Mouse (Mus musculus): ENCODE results near the gene Gpr146. TPM values are rescaled to one million over a fixed set of nuclear protein-coding genes. Genes with fewer than 3 reads are reported as not detected.

The Gpr146 gene
- polyA plus RNA-seq, 1 experiment: 15.3 TPM

GRCm38 (mm10) chr5:139416942-139417341 lies 39.4 kb downstream of the Gpr146 start:
- no peak for TF ChIP-seq CTCF (IDR thresholded peaks at IDR 0.05; ENCODE audit: extremely low read depth, insufficient read depth, low read length)
- TF ChIP-seq POLR2A (IDR thresholded peaks at IDR 0.05; ENCODE audit: extremely low read depth, insufficient read depth, low read length): no peak
- Histone ChIP-seq H3K27ac (ENCODE audit: insufficient read depth, low read length) (no peak overlapping the region), H3K4me3 (ENCODE audit: insufficient read depth, low read length) (no peak overlapping the region), H3K4me1 (ENCODE audit: control insufficient read depth, insufficient read depth, low read length) (no peaks in the 10 kb centered on the region)

- Histone ChIP-seq H3K27ac (ENCODE audit: insufficient read depth, low read length) (no peak overlapping the region), H3K4me1 (ENCODE audit: control insufficient read depth, insufficient read depth, low read length) (no peaks in the 10 kb centered on the region), H3K4me3 (ENCODE audit: insufficient read depth, low read length) (no peak overlapping the region)
- TF ChIP-seq CTCF (IDR thresholded peaks at IDR 0.05; ENCODE audit: extremely low read depth, insufficient read depth, low read length) (0 out of 2 replicates have a peak, but pooled peaks have one; percentile 9), POLR2A (IDR thresholded peaks at IDR 0.05; ENCODE audit: extremely low read depth, insufficient read depth, low read length) (no peak)
Observed at GRCm38 (mm10) chr5:139417480-139417879, 40.0 kb downstream of the Gpr146 start.

GRCm38 (mm10) chr5:139418110-139418509 lies 40.6 kb downstream of the Gpr146 start:
- Histone ChIP-seq H3K27ac (ENCODE audit: insufficient read depth, low read length) (no peak overlapping the region), H3K4me1 (ENCODE audit: control insufficient read depth, insufficient read depth, low read length) (peaks cover under 1% of the 10 kb centered on the region; the same call in 1 of the 2 replicates), H3K4me3 (ENCODE audit: insufficient read depth, low read length) (no peak overlapping the region)
- TF ChIP-seq CTCF (IDR thresholded peaks at IDR 0.05; ENCODE audit: extremely low read depth, insufficient read depth, low read length) (no peak), POLR2A (IDR thresholded peaks at IDR 0.05; ENCODE audit: extremely low read depth, insufficient read depth, low read length) (no peak)

GRCm38 (mm10) chr5:139418633-139419032 lies 41.1 kb downstream of the Gpr146 start:
- H3K4me3 ChIP-seq (ENCODE audit: insufficient read depth, low read length): no peak overlapping the region
- TF ChIP-seq CTCF (IDR thresholded peaks at IDR 0.05; ENCODE audit: extremely low read depth, insufficient read depth, low read length): no peak
- no peak for TF ChIP-seq POLR2A (IDR thresholded peaks at IDR 0.05; ENCODE audit: extremely low read depth, insufficient read depth, low read length)
- H3K27ac ChIP-seq (ENCODE audit: insufficient read depth, low read length): no peak overlapping the region
- peaks cover 3% of the 10 kb centered on the region; the same call in 1 of the 2 replicates for H3K4me1 ChIP-seq (ENCODE audit: control insufficient read depth, insufficient read depth, low read length)

DNA sequence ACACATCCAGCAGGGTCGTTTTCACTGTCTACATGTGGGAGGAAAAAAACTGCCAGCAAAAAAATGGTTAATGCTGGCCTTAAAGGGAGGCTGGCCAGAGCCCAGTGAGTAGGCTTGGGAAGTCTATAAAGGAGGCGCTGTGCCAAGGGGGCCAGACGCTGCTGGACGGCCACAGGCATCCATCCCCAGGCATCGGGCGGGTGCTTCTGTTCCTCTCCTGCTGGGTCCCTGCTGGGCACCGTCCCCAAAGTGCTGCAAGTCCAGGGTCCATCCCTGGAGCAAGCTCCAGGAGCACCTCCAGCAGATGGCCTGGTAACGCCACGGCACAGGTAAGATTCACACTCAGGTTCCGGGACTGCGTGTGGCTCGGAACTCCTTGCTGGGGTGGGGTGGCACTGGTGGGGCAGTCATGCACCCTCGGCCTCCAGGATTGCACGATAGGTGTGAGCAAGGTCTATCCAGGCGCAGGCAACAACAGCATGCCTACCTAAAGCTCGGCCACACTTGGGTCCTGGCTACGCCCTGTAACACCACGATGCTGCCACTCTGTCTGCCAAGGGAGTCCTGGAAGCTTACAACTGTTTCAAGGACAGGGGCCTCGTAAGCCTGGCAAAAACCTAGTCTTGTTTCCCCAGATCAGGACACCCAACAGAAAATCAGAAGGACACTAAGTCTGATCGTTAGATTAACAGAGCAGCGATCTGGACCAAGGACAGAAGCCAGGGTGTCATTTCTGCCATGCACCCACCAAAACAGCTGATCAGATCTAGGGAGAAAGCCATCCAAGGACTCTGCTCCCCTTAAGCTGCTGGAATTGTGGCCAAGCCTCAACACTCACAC lies 45.7 kb downstream of the Gpr146 start, which contains the start of gene Gper1:
Gper1 (plus strand) TSS at position 126 of the 840 bp plus-strand sequence.
- Histone ChIP-seq H3K4me3 (ENCODE audit: insufficient read depth, low read length) (no peak within 1 kb of the TSS), H3K27ac (ENCODE audit: insufficient read depth, low read length) (no peak within 1 kb of the TSS), H3K4me1 (ENCODE audit: control insufficient read depth, insufficient read depth, low read length) (peaks cover 4% of the 10 kb centered on the region)
- TF ChIP-seq CTCF (IDR thresholded peaks at IDR 0.05; ENCODE audit: extremely low read depth, insufficient read depth, low read length) (no peak), POLR2A (IDR thresholded peaks at IDR 0.05; ENCODE audit: extremely low read depth, insufficient read depth, low read length) (no peak)

- H3K4me3 ChIP-seq (ENCODE audit: insufficient read depth, low read length): no peak overlapping the region
- no peak overlapping the region for H3K27ac ChIP-seq (ENCODE audit: insufficient read depth, low read length)
- TF ChIP-seq CTCF (IDR thresholded peaks at IDR 0.05; ENCODE audit: extremely low read depth, insufficient read depth, low read length): no peak
- no peak for TF ChIP-seq POLR2A (IDR thresholded peaks at IDR 0.05; ENCODE audit: extremely low read depth, insufficient read depth, low read length)
- peaks cover 13% of the 10 kb centered on the region for H3K4me1 ChIP-seq (ENCODE audit: control insufficient read depth, insufficient read depth, low read length)
Observed at GRCm38 (mm10) chr5:139425198-139425597, 47.7 kb downstream of the Gpr146 start.

DNA sequence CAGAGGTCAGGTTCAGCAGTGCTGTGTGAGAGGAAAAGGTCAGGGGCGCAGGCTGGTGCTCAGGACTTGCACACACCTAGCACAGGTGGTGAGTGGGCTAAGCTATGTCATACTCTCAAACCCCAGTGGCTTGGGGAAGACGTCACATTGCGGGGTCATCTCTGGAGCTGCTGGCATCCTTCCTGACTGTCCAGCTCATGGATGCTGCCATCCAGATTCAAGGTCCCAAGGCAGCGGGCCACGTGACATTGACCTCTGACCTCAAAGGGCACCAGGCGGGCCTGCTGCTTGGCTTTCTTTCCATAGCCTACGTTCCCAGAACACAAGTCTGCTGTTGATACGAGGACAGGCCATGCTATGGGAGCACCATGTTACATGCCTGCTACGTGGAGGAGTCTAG lies 49.5 kb downstream of the Gpr146 start:
- Histone ChIP-seq H3K4me1 (ENCODE audit: control insufficient read depth, insufficient read depth, low read length) (peaks cover 20% of the 10 kb centered on the region), H3K4me3 (ENCODE audit: insufficient read depth, low read length) (no peak overlapping the region), H3K27ac (ENCODE audit: insufficient read depth, low read length) (no peak overlapping the region)
- TF ChIP-seq POLR2A (IDR thresholded peaks at IDR 0.05; ENCODE audit: extremely low read depth, insufficient read depth, low read length): no peak
- TF ChIP-seq CTCF (IDR thresholded peaks at IDR 0.05; ENCODE audit: extremely low read depth, insufficient read depth, low read length): no peak

DNA sequence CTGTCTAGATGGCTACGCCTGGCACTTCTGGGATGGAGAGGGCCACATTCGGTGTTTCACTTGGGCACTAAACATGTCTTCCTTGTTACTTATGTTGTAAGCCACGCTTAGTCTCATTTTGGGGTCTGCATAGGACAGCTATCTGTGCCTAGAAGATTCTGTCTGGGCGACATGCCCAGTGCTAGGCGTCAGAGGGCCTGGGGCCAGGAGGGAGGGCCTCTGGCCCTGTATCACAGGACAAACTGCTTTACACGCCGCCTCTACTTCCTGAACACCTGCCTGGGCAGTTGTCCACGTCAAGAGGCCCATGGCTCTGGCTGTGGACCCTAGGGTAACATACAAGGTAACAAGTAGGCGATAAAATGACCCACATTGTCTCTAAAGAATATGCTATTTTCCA lies 50.5 kb downstream of the Gpr146 start:
- Histone ChIP-seq H3K4me1 (ENCODE audit: control insufficient read depth, insufficient read depth, low read length) (peaks cover 26% of the 10 kb centered on the region), H3K27ac (ENCODE audit: insufficient read depth, low read length) (no peak overlapping the region), H3K4me3 (ENCODE audit: insufficient read depth, low read length) (no peak overlapping the region)
- TF ChIP-seq POLR2A (IDR thresholded peaks at IDR 0.05; ENCODE audit: extremely low read depth, insufficient read depth, low read length) (no peak), CTCF (IDR thresholded peaks at IDR 0.05; ENCODE audit: extremely low read depth, insufficient read depth, low read length) (no peak)

DNA sequence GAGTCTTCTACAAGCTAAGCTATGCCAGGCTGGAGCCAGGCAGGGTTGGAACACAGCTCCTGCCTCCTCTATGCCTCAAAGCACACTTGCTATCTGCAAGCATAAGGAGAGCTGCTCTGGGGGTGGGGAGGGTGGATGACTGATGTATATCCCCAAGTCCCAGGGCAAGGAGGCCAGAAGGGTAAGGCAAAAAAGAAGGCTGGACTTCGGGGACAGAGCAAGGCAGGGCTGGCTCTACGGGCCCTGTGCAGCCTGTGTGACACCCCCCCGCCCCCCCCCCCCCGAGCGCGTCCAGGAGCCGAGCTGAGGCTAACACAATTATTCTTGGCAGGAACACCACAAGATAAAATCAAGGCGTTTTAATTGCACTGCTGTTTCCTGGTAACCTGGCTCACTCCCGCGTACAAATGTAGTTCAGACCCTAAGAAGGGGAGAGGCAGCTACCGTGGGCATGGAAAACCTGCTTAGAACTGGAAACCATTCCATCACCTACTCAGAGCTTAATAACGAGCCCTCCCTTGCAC lies 52.4 kb downstream of the Gpr146 start:
- Histone ChIP-seq H3K27ac (ENCODE audit: insufficient read depth, low read length) (no peak overlapping the region), H3K4me3 (ENCODE audit: insufficient read depth, low read length) (no peak overlapping the region), H3K4me1 (ENCODE audit: control insufficient read depth, insufficient read depth, low read length) (peaks cover 30% of the 10 kb centered on the region)
- TF ChIP-seq CTCF (IDR thresholded peaks at IDR 0.05; ENCODE audit: extremely low read depth, insufficient read depth, low read length) (no peak), POLR2A (IDR thresholded peaks at IDR 0.05; ENCODE audit: extremely low read depth, insufficient read depth, low read length) (no peak)

GRCm38 (mm10) chr5:139432333-139432732 lies 54.8 kb downstream of the Gpr146 start:
- H3K27ac ChIP-seq (ENCODE audit: insufficient read depth, low read length): no peak overlapping the region
- peaks cover 34% of the 10 kb centered on the region for H3K4me1 ChIP-seq (ENCODE audit: control insufficient read depth, insufficient read depth, low read length)
- TF ChIP-seq CTCF (IDR thresholded peaks at IDR 0.05; ENCODE audit: extremely low read depth, insufficient read depth, low read length): no peak
- no peak for TF ChIP-seq POLR2A (IDR thresholded peaks at IDR 0.05; ENCODE audit: extremely low read depth, insufficient read depth, low read length)
- no peak overlapping the region for H3K4me3 ChIP-seq (ENCODE audit: insufficient read depth, low read length)

Measured in cortical plate, adult 2 months (tissue).